Mouse (Mus musculus) stomach, postnatal 0 days (tissue): ENCODE data around the gene Lipc.

Source experiments
- CTCF ChIP-seq: IDR thresholded peaks from 2 replicates; pipeline ENCODE4 v1.5.1; 2016; ENCODE audit warnings: antibody characterized with exemption, low read depth, mild to moderate bottlenecking, moderate library complexity
- EP300 ChIP-seq: optimal IDR thresholded peaks from 2 replicates; pipeline ENCODE3; 2016; ENCODE audit warnings: antibody characterized with exemption

DNA sequence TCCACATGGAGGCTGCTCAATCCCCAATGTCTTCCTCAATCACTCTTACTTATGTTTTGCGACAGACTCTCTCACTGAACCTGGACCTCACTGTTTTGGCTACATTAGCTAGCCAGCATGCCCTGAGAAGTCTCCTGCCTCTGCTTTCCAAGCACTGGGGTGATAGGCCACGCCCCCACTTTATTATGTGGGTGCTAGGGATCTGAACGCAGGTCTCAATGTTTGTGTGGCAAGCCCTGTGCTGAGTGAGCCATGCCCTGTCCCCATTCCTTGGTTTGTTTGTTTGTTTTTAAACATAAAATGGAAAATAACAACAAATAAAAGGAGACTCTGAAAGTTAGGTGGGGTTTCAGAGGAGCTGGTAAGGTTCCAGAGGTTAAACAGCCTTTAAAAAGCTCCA, 7.4 kb upstream of the Lipc start:
- TF ChIP-seq CTCF (no peak), EP300 (no peak)
